Mouse (Mus musculus): ENCODE data around the gene Zbtb2. TPM values are rescaled to one million over a fixed set of nuclear protein-coding genes. Genes with fewer than 3 reads are reported as not detected.

Gene Zbtb2
- total and polyA plus RNA-seq, 3 experiments = 8.6 to 12.7 TPM; not detected in 1

DNA sequence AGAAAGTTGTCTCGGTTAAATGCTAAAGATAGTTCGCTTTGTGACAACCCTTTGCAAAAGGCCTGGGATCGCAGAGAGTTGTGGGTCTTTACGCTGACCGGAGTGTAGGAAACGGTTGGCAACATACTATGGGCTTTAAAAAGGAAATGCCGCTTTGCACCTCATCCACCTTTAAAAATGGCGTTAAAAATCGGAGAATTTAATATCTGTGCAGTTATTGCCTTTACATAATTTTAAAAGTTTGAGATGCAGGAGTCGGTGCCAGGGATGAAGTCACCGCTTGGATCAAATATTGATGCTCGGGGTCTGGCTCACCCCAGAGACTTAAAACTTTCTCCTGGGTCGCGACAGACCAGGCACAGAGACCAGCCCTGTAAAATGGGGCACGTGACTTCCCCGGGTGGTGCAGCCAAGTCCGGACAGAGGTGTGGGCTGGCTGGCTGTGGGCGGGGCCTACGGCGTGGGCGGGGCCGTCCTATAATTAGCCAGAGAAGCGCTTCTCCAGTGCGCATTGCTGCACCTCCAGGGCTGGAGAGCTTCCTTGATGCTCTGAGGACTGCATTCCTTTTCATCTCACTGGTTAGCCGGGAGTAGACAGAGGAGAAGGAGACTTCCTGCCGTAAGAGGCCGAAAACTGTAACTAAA lies 53.7 kb downstream of the Zbtb2 start:
- Histone ChIP-seq H3K27me3 (ENCODE audit: control insufficient read depth in 1 of 2, insufficient read depth in 2 of 2, low read length in 2 of 2) (peaks cover 0 to 2% of the 10 kb centered on the region in 2 experiments; a peak in 1 of 4 replicates), H3K4me1 (ENCODE audit: control insufficient read depth in 1 of 2, insufficient read depth in 2 of 2, low read length in 2 of 2) (0 out of 4 replicates have a peak, but pooled peaks cover 0 to 2% of the 10 kb centered on the region in 2 experiments), H3K36me3 (ENCODE audit: control insufficient read depth in 1 of 2, insufficient read depth in 2 of 2, low read length in 2 of 2) (peaks cover 0 to 4% of the 10 kb centered on the region in 2 experiments; a peak in 2 of 4 replicates), H3K4me3 (ENCODE audit: control insufficient read depth in 1 of 2, insufficient read depth in 1 of 2, low read depth in 2 of 2, low read length in 2 of 2) (peak overlapping the region; percentile 75 to 87), H3K9me3 (replicated peaks; ENCODE audit: insufficient read depth, low read length) (no peaks in the 10 kb centered on the region), H3K79me2 (ENCODE audit: control insufficient read depth, insufficient read depth, low read length, poor library complexity) (no peaks in the 10 kb centered on the region), H3K9ac (ENCODE audit: control insufficient read depth, low read depth, low read length, poor library complexity, severe bottlenecking) (peak overlapping the region; percentile 58), H3K27ac (ENCODE audit: control insufficient read depth, low read depth, low read length) (peak overlapping the region; percentile 32; the same call in 1 of the 2 replicates)
- TF ChIP-seq MXI1 (IDR thresholded peaks at IDR 0.05; ENCODE audit: low read depth, low read length) (peak; percentile 63; the same call in 1 of the 2 replicates), RCOR1 (IDR thresholded peaks at IDR 0.05; ENCODE audit: low read depth, low read length) (no peak), POLR2AphosphoS5 (IDR thresholded peaks at IDR 0.05; ENCODE audit: borderline replicate concordance, low read depth, low read length) (no peak), USF1 (IDR thresholded peaks at IDR 0.05; ENCODE audit: low read depth, low read length) (peak; percentile 98), MAX (IDR thresholded peaks at IDR 0.05; ENCODE audit: low read length) (peak; percentile 89), POLR2A (IDR thresholded peaks at IDR 0.05; ENCODE audit: control insufficient read depth in 1 of 2, insufficient read depth in 1 of 2, low read depth in 1 of 2, low read length in 2 of 2, poor library complexity in 1 of 2) (peak in 1 of 2 experiments; percentile 46; a peak in 1 of 4 replicates), TBP (IDR thresholded peaks at IDR 0.05; ENCODE audit: low read depth, low read length) (0 out of 2 replicates have a peak, but pooled peaks have one; percentile 45), TCF12 (IDR thresholded peaks at IDR 0.05; ENCODE audit: low read depth, low read length) (0 out of 2 replicates have a peak, but pooled peaks have one; percentile 38), BHLHE40 (IDR thresholded peaks at IDR 0.05; ENCODE audit: borderline replicate concordance, low read depth, low read length) (peak; percentile 89), SIN3A (IDR thresholded peaks at IDR 0.05; ENCODE audit: low read length) (peak; percentile 31; the same call in 1 of the 2 replicates), SMC3 (IDR thresholded peaks at IDR 0.05; ENCODE audit: low read depth, low read length) (no peak), USF2 (IDR thresholded peaks at IDR 0.05; ENCODE audit: borderline replicate concordance in 1 of 2, insufficient read depth in 1 of 2, low read depth in 1 of 2, low read length in 2 of 2) (peak; percentile 51 to 79; a peak in 2 of 4 replicates)
- DNase-seq (ENCODE audit: low read depth, low spot score) = peak; percentile 88

DNA sequence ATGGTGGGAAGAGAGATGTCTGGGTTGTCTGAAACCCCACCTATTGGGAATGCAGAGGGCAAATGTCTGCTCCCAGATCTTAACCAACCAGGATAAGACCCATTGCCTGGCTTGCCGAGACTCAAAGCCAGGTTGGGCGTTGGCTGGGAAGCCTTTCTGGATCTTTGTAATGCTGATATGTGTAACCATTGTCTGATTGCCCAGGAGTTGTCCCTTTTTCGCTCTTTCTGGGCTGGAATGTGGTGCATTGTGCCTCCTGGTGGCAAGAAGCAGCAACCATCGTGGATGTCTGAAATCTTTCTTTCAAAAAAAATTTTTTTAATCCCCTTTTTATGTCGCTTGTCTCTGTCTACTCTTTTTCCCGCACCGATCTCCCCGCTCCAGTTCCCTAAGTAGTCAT lies 54.6 kb downstream of the Zbtb2 start:
- peak; percentile 74 for DNase-seq (ENCODE audit: low read depth, low spot score)
- Histone ChIP-seq H3K4me3 (ENCODE audit: control insufficient read depth in 1 of 2, insufficient read depth in 1 of 2, low read depth in 2 of 2, low read length in 2 of 2) (peak overlapping the region; percentile 75 to 87), H3K27ac (ENCODE audit: control insufficient read depth, low read depth, low read length) (no peak overlapping the region), H3K79me2 (ENCODE audit: control insufficient read depth, insufficient read depth, low read length, poor library complexity) (no peaks in the 10 kb centered on the region), H3K9ac (ENCODE audit: control insufficient read depth, low read depth, low read length, poor library complexity, severe bottlenecking) (peak overlapping the region; percentile 58), H3K36me3 (ENCODE audit: control insufficient read depth in 1 of 2, insufficient read depth in 2 of 2, low read length in 2 of 2) (no peaks in the 10 kb centered on the region), H3K4me1 (ENCODE audit: control insufficient read depth in 1 of 2, insufficient read depth in 2 of 2, low read length in 2 of 2) (no peaks in the 10 kb centered on the region), H3K27me3 (ENCODE audit: control insufficient read depth in 1 of 2, insufficient read depth in 2 of 2, low read length in 2 of 2) (peaks cover 0 to 2% of the 10 kb centered on the region in 2 experiments; a peak in 1 of 4 replicates), H3K9me3 (replicated peaks; ENCODE audit: insufficient read depth, low read length) (no peaks in the 10 kb centered on the region)
- TF ChIP-seq MYC (IDR thresholded peaks at IDR 0.05; ENCODE audit: low read depth, low read length) = 0 out of 2 replicates have a peak, but pooled peaks have one; percentile 48
- 0 out of 2 replicates have a peak, but pooled peaks have one; percentile 20 for TF ChIP-seq MXI1 (IDR thresholded peaks at IDR 0.05; ENCODE audit: low read depth, low read length)
- TF ChIP-seq POLR2AphosphoS2 (IDR thresholded peaks at IDR 0.05; ENCODE audit: low read length) = no peak
- peak; percentile 81 to 89 (median 81) for TF ChIP-seq CTCF (IDR thresholded peaks at IDR 0.05 in 2 of 3, conservative IDR thresholded peaks at IDR 0.05 in 1 of 3; ENCODE audit: control insufficient read depth in 1 of 3, insufficient read depth in 1 of 3, low read depth in 2 of 3, low read length in 3 of 3, poor library complexity in 1 of 3, severe bottlenecking in 1 of 3)
- TF ChIP-seq SMC3 (IDR thresholded peaks at IDR 0.05; ENCODE audit: low read depth, low read length) = peak; percentile 93
- TF ChIP-seq MAZ (IDR thresholded peaks at IDR 0.05; ENCODE audit: low read depth, low read length) = 0 out of 2 replicates have a peak, but pooled peaks have one; percentile 34
- peak; percentile 75 for TF ChIP-seq ZC3H11A (IDR thresholded peaks at IDR 0.05; ENCODE audit: low read depth, low read length)
- no peak for TF ChIP-seq CHD2 (IDR thresholded peaks at IDR 0.05; ENCODE audit: low read length)
- no peak for TF ChIP-seq TAL1 (IDR thresholded peaks at IDR 0.05; ENCODE audit: low read length)
- peak; percentile 90 for TF ChIP-seq RAD21 (IDR thresholded peaks at IDR 0.05; ENCODE audit: low read depth, low read length)
- peak; percentile 82 for TF ChIP-seq ZNF384 (IDR thresholded peaks at IDR 0.05; ENCODE audit: low read depth, low read length)

Data from MEL (cell line).